Mouse (Mus musculus): ENCODE measurements around the gene Camk2n1. TPM values are rescaled to one million over a fixed set of nuclear protein-coding genes. Genes with fewer than 3 reads are reported as not detected.

The Camk2n1 gene
- polyA plus RNA-seq (2014; fragmentation: Nextera tagmentation; extraction: Ambion mirVana): 2.1 TPM in 2 replicates

DNA sequence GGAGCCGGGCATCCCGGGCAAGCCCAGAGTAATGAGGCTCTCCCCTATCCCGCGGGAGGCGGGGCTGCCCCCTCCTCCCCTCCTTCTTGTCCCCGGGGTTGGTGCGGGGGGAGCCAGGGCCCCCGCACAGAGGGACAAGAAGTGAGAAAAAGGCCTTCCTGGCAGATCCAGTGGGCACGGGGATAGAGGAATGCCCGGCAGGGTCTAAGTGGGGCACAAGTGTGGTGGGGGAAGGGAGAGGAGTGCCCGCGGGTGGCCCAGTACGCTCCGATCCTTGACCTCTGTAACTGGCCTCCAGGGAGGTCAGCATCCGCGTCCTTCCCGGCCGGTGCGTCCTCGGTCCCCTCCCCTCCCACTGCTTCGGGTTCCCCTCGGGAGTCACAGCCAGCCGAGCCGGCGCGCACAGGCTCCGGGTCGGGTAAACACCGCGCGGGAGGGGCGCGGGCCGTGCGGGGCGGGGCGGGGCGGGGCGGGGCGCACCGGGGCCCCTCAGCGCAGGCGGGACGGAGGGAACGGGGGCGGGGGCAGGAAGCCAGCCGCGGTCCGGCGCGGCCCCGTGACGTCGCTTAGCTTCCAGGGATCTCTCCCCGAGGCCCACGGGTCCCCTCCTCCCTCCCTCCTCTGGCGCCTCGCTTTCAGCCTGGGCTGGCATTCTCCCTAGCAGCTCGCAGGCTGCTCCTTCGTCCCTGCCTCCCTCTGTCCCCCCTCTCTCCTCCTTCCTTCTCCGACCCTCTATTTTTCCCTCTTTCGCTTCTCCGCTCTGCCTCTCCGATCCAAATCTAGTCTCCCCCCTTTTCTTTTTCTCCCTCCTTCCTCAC, at the start of gene Camk2n1:
TSS of gene Camk2n1 (plus strand) at position 562 of the 818 bp plus-strand sequence.
- H3K4me1 ChIP-seq (replicated peaks; ENCODE audit: control insufficient read depth, insufficient read depth, low read length): peaks cover 15% of the 10 kb centered on the region
- peak within 1 kb of the TSS; percentile 71 for H3K4me2 ChIP-seq
- H3K9me3 ChIP-seq (ENCODE audit: control insufficient read depth, low read length): no peaks in the 10 kb centered on the region
- H3K9ac ChIP-seq (ENCODE audit: low read depth, low read length): peak within 1 kb of the TSS; percentile 70
- peak; percentile 72 for ATAC-seq (replicated peaks; ENCODE audit: low FRiP score)
- peaks cover 96% of the 10 kb centered on the region for H3K27me3 ChIP-seq (replicated peaks; ENCODE audit: control insufficient read depth, insufficient read depth, low read length)
- H3K4me3 ChIP-seq (ENCODE audit: low read depth, low read length): peak within 1 kb of the TSS; percentile 73
- 1% methylated on average over 39 of the region's 64 CpGs for WGBS
- peak; percentile 71 for DNase-seq (ENCODE audit: low spot score)
- no peaks in the 10 kb centered on the region for H3K36me3 ChIP-seq (ENCODE audit: control insufficient read depth, insufficient read depth, low read length)
- peak within 1 kb of the TSS; percentile 84 for H3K27ac ChIP-seq (ENCODE audit: low read depth, low read length)

DNA sequence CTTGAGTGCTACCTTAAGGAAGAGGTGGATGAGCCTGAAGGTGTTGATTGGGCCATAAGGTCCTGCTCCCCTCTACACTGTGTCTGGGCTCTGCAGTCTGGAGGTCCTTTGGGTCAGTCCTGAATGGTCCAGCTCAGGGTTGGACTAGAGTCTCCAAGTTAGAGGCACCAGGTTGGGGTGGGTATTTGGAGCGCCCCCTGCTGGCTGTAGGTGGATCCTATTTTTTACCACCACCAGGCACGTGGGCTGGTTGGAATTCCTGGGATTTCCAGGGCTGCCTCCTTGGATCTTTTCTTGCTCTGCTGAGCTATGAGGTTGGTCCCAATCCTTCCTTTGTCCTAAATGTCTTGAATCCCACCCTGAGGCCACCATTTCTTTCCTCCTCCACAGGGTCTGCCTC, 49.3 kb upstream of the Camk2n1 start:
- Histone ChIP-seq H3K27me3 (replicated peaks; ENCODE audit: control insufficient read depth, insufficient read depth, low read length) (peaks cover 2% of the 10 kb centered on the region; the same call in 1 of the 2 replicates), H3K4me2 (no peak overlapping the region), H3K4me1 (replicated peaks; ENCODE audit: control insufficient read depth, insufficient read depth, low read length) (no peaks in the 10 kb centered on the region), H3K9me3 (ENCODE audit: control insufficient read depth, low read length) (no peaks in the 10 kb centered on the region), H3K36me3 (ENCODE audit: control insufficient read depth, insufficient read depth, low read length) (no peaks in the 10 kb centered on the region), H3K4me3 (ENCODE audit: low read depth, low read length) (no peak overlapping the region), H3K9ac (ENCODE audit: low read depth, low read length) (no peak overlapping the region), H3K27ac (ENCODE audit: low read depth, low read length) (no peak overlapping the region)
- DNase-seq (ENCODE audit: low spot score) (no peak), ATAC-seq (replicated peaks; ENCODE audit: low FRiP score) (no peak)
- 3% methylated on average over 2 of the region's 2 CpGs for WGBS

DNA sequence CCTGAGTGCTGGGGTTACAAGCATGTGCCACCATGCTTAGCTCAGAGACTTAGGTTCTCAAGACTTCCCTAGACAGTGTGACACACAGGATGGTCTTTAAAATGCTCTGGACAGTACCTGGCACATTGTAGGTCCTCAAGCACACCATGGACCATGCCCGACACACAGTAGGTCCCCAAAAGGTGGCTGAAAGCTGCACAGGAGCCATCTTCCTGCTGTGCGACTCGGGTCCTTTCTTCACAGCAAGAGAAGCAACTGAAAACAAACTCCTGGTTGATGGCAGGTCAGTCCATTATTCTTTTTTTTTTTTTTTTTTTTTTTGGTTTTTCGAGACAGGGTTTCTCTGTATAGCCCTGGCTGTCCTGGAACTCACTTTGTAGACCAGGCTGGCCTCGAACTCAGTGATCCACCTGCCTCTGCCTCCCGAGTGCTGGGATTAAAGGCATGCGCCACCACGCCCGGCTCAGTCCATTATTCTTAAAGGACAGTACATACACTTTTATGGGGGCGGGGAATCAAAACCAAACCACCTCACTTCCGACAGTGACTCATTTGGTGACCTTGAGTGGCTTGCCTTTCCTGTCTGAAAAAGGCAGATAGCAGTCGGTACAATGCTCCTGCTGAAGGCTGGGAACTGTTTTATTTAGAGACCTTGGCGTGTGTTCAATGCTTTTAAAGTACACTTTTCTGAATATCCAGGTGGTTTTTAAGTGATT, 46.5 kb upstream of the Camk2n1 start:
- ATAC-seq (replicated peaks; ENCODE audit: low FRiP score): no peak
- 43% methylated on average over 12 of the region's 13 CpGs for WGBS
- Histone ChIP-seq H3K4me1 (replicated peaks; ENCODE audit: control insufficient read depth, insufficient read depth, low read length) (no peaks in the 10 kb centered on the region), H3K4me2 (no peak overlapping the region), H3K36me3 (ENCODE audit: control insufficient read depth, insufficient read depth, low read length) (no peaks in the 10 kb centered on the region), H3K27ac (ENCODE audit: low read depth, low read length) (no peak overlapping the region), H3K9ac (ENCODE audit: low read depth, low read length) (no peak overlapping the region), H3K27me3 (replicated peaks; ENCODE audit: control insufficient read depth, insufficient read depth, low read length) (peaks cover 7% of the 10 kb centered on the region), H3K9me3 (ENCODE audit: control insufficient read depth, low read length) (no peaks in the 10 kb centered on the region), H3K4me3 (ENCODE audit: low read depth, low read length) (no peak overlapping the region)
- DNase-seq (ENCODE audit: low spot score): no peak

DNA sequence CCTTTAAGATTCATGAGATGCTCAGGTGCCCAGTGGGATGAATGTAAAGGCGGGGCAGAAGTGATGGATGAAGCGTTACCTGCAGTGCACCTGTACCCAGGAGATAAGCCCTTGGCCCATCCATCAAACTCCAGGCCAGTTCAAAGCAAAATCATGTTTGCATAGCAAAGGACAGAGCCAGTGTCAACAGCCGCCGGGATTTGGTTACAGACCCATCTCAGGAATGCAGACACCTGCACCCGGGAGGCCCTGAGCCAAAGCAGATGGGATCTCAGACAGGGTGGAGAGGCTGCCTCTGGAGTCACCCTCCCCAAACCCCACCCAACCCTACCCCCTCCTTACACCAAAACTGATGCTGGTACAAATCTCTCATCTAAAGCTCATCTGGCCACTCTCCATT, 43.1 kb upstream of the Camk2n1 start:
- Histone ChIP-seq H3K27ac (ENCODE audit: low read depth, low read length) (no peak overlapping the region), H3K27me3 (replicated peaks; ENCODE audit: control insufficient read depth, insufficient read depth, low read length) (peaks cover 29% of the 10 kb centered on the region), H3K4me1 (replicated peaks; ENCODE audit: control insufficient read depth, insufficient read depth, low read length) (no peaks in the 10 kb centered on the region; the same call in 1 of the 2 replicates), H3K4me2 (no peak overlapping the region), H3K36me3 (ENCODE audit: control insufficient read depth, insufficient read depth, low read length) (no peaks in the 10 kb centered on the region), H3K9me3 (ENCODE audit: control insufficient read depth, low read length) (no peaks in the 10 kb centered on the region), H3K9ac (ENCODE audit: low read depth, low read length) (no peak overlapping the region), H3K4me3 (ENCODE audit: low read depth, low read length) (no peak overlapping the region)
- ATAC-seq (replicated peaks; ENCODE audit: low FRiP score) (no peak), DNase-seq (ENCODE audit: low spot score) (no peak)
- 11% methylated on average over 5 of the region's 5 CpGs for WGBS

DNA sequence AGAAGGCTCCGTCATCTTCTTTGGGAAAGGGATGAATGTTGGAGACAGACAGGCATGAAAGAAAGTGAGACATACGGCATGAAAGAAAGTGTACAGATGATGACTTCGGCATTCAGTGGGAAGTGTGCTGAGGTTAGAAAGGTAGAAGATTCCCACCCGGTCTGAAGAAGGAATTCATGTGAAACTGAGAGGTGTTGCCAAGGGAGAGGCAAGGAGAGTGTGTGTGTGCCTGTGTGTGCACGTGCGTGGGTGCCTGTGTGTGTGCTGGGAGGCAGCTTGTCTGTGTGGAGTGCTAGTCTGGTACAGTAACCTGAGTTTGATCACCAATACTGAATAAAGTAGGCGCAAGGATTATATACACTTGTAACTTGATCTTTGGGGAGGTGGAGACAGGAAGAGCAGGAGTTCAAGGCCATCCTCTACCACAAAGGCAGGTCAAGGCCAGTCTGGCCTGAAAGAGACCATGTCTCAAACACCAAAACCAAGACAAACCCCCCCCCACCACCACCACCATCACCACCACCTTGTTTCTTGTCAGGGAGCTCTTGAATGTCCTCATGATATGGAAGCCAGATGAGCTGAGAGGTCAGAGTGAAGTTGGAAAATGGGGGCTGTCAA, 42.5 kb upstream of the Camk2n1 start:
- Histone ChIP-seq H3K4me1 (replicated peaks; ENCODE audit: control insufficient read depth, insufficient read depth, low read length) (no peaks in the 10 kb centered on the region; the same call in 1 of the 2 replicates), H3K4me2 (no peak overlapping the region), H3K27ac (ENCODE audit: low read depth, low read length) (no peak overlapping the region), H3K9me3 (ENCODE audit: control insufficient read depth, low read length) (no peaks in the 10 kb centered on the region), H3K27me3 (replicated peaks; ENCODE audit: control insufficient read depth, insufficient read depth, low read length) (peaks cover 30% of the 10 kb centered on the region), H3K36me3 (ENCODE audit: control insufficient read depth, insufficient read depth, low read length) (no peaks in the 10 kb centered on the region), H3K9ac (ENCODE audit: low read depth, low read length) (no peak overlapping the region), H3K4me3 (ENCODE audit: low read depth, low read length) (no peak overlapping the region)
- ATAC-seq (replicated peaks; ENCODE audit: low FRiP score) (no peak), DNase-seq (ENCODE audit: low spot score) (no peak)
- WGBS: 51% methylated on average over 7 of the region's 7 CpGs

DNA sequence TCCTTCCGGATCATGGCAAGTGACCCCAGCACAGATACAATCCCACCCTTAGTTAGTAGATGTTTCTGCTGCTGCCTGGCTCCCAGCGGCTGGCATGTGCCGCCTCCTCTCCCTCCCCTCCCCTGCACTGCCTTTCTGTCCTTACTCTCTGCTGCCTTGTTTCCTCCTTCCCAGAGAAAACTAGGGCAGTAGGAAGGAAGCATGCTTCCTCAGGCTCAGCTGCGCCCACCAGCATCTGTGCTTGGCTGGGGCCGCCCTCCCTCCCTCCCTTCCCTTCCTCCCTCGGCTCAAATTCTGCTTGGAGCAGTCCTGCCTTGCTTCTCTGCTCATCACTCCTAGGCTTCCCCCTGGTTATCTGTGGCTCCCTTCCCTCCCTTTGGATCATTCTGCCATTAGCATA, 39.4 kb upstream of the Camk2n1 start:
- DNase-seq (ENCODE audit: low spot score) (no peak), ATAC-seq (replicated peaks; ENCODE audit: low FRiP score) (no peak)
- H3K9me3 ChIP-seq (ENCODE audit: control insufficient read depth, low read length): no peaks in the 10 kb centered on the region
- no peaks in the 10 kb centered on the region for H3K36me3 ChIP-seq (ENCODE audit: control insufficient read depth, insufficient read depth, low read length)
- H3K27ac ChIP-seq (ENCODE audit: low read depth, low read length): no peak overlapping the region
- no peak overlapping the region for H3K9ac ChIP-seq (ENCODE audit: low read depth, low read length)
- no peak overlapping the region for H3K4me3 ChIP-seq (ENCODE audit: low read depth, low read length)
- no peak overlapping the region for H3K4me2 ChIP-seq
- WGBS: 22% methylated on average over 6 of the region's 6 CpGs
- peaks cover 49% of the 10 kb centered on the region for H3K27me3 ChIP-seq (replicated peaks; ENCODE audit: control insufficient read depth, insufficient read depth, low read length)
- no peaks in the 10 kb centered on the region; the same call in 1 of the 2 replicates for H3K4me1 ChIP-seq (replicated peaks; ENCODE audit: control insufficient read depth, insufficient read depth, low read length)

DNA sequence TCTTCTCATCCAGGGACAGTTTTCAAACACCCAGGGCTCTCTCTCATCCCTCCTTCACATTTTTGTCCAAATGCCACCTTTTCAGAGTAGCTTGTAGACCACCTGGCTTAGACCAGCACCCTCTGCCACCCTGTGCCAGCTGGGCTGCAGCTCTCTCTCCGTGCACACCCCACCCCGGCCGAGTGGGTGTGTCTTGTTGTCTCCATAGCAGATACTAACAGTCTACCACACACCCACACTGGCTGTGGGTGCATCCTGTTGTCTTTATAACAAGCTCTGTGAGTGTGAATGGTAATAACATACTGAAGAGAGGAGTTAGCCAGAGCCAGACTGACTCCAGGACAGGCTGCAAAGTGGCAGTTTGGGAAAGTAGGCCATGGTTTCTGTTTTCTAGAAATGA, 38.1 kb upstream of the Camk2n1 start:
- no peak overlapping the region for H3K27ac ChIP-seq (ENCODE audit: low read depth, low read length)
- peaks cover 43% of the 10 kb centered on the region for H3K27me3 ChIP-seq (replicated peaks; ENCODE audit: control insufficient read depth, insufficient read depth, low read length)
- H3K4me1 ChIP-seq (replicated peaks; ENCODE audit: control insufficient read depth, insufficient read depth, low read length): no peaks in the 10 kb centered on the region; the same call in 1 of the 2 replicates
- no peak overlapping the region for H3K4me2 ChIP-seq
- H3K36me3 ChIP-seq (ENCODE audit: control insufficient read depth, insufficient read depth, low read length): no peaks in the 10 kb centered on the region
- H3K4me3 ChIP-seq (ENCODE audit: low read depth, low read length): no peak overlapping the region
- ATAC-seq (replicated peaks; ENCODE audit: low FRiP score): no peak
- no peaks in the 10 kb centered on the region for H3K9me3 ChIP-seq (ENCODE audit: control insufficient read depth, low read length)
- H3K9ac ChIP-seq (ENCODE audit: low read depth, low read length): no peak overlapping the region
- no peak for DNase-seq (ENCODE audit: low spot score)
- 62% methylated on average over 3 of the region's 3 CpGs for WGBS

DNA sequence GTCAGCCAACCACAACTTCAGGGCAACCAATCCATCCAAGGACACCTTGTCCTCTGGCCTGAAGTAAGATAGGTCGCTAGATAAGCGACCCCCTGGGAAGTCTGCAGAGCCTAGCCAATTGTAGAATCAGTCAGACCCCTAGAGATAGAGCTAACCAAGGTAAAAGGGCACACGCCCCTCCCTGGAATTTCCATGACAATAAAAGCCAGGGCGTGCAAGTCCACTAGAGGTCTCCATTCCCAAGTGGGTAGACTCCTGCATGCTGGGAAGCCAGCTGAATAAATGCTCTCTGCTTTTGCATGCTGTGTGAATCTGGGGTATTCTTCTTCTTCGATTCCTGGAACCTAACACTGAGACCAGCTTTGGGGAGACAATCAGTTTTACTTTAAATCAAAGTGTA, 37.7 kb upstream of the Camk2n1 start:
- ATAC-seq (replicated peaks; ENCODE audit: low FRiP score): no peak
- Histone ChIP-seq H3K36me3 (ENCODE audit: control insufficient read depth, insufficient read depth, low read length) (no peaks in the 10 kb centered on the region), H3K27me3 (replicated peaks; ENCODE audit: control insufficient read depth, insufficient read depth, low read length) (peaks cover 43% of the 10 kb centered on the region), H3K4me3 (ENCODE audit: low read depth, low read length) (no peak overlapping the region), H3K27ac (ENCODE audit: low read depth, low read length) (no peak overlapping the region), H3K4me1 (replicated peaks; ENCODE audit: control insufficient read depth, insufficient read depth, low read length) (no peaks in the 10 kb centered on the region; the same call in 1 of the 2 replicates), H3K9ac (ENCODE audit: low read depth, low read length) (no peak overlapping the region), H3K4me2 (no peak overlapping the region), H3K9me3 (ENCODE audit: control insufficient read depth, low read length) (no peaks in the 10 kb centered on the region)
- no peak for DNase-seq (ENCODE audit: low spot score)
- 61% methylated on average over 5 of the region's 5 CpGs for WGBS

Measured in liver, embryonic 11.5 days (tissue).